Mouse (Mus musculus): ENCODE measurements around the gene Ethe1. TPM values are rescaled to one million over a fixed set of nuclear protein-coding genes. Genes with fewer than 3 reads are reported as not detected.

The Ethe1 gene
- polyA plus RNA-seq, 1 experiment from 2014 or later = 42.9 TPM

DNA sequence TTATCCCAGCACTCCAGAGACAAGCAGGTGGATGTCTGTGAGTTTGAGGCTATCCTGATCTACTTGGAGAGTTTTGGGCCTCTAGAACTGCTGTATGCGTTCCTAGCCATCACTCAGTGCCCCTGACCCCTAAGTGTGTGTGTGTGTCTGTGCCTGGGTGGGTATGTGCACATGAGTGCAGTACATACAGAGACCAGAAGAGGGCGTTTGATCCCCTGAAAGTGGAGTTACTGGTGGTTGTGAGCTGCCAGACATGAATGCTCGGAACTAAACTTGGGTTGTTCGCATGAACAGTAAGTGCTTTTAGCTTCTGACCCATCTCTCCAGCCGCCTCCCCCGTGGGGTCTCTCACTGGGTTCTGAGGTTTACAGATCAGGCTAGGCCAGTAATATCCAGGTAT is 35.6 kb downstream of the Ethe1 start:
- H3K4me2 ChIP-seq (ENCODE audit: low read length) = no peak overlapping the region
- H3K27ac ChIP-seq (ENCODE audit: low read depth) = no peak overlapping the region
- ATAC-seq (replicated peaks; ENCODE audit: low FRiP score, low TSS enrichment, low read depth) (no peak), DNase-seq (ENCODE audit: low spot score) (no peak)
- no peak overlapping the region for H3K9ac ChIP-seq (ENCODE audit: low read length)
- 83% methylated on average over 6 of the region's 6 CpGs for WGBS
- no peak overlapping the region for H3K4me3 ChIP-seq (ENCODE audit: low read depth, low read length)
- H3K36me3 ChIP-seq (ENCODE audit: control insufficient read depth, insufficient read depth, low read length) = 0 out of 2 replicates have a peak, but pooled peaks cover 4% of the 10 kb centered on the region
- H3K9me3 ChIP-seq (ENCODE audit: control insufficient read depth, low read length) = no peaks in the 10 kb centered on the region
- H3K4me1 ChIP-seq (replicated peaks; ENCODE audit: control insufficient read depth, insufficient read depth, low read length) = no peaks in the 10 kb centered on the region
- no peaks in the 10 kb centered on the region for H3K27me3 ChIP-seq (replicated peaks; ENCODE audit: control insufficient read depth, insufficient read depth, low read length)

DNA sequence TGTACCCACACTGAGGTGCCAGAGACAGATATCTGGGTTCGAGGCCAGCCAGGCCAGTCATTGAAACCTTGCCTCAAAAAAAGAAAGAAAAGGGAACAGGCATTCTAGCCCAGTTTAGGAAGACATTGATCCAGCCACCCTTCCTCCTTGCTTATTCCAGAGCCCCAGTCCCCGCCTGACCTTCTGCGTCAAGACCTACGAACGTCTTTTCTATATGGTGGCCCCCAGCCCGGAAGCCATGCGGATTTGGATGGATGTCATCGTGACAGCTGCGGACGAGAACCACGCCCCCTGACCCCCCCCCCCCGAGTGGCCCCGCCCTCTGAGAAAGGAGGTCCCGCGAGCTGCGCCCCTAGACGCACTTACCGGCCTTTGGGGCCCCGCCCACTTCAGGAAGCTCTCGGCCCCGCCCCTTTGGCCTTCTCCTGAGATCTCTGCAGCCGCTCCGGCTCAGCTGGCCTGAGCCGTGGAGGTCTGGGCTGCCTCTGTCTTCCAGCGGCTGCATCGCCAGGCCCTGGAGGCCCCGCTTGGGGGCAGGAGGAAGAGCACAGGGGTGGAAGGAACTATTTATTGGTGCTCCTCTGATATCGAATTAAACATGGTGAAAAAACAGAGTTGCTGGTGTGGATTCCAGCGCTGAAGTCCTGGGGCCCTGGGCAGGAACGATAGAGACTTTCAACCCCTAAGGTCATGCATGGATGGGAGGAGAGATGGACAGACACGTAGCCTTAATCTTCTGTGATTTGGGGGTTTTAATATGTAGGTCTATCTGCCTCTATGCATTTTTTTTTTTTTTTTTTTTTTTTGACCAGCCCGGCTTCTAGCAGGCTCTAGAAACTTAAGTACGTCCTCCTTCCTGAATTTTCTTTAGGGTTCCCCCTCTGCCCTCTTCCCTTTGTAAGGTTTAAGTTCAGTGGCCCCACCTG is 41.6 kb downstream of the Ethe1 start:
- Histone ChIP-seq H3K27ac (ENCODE audit: low read depth) (peak overlapping the region; percentile 57), H3K36me3 (ENCODE audit: control insufficient read depth, insufficient read depth, low read length) (0 out of 2 replicates have a peak, but pooled peaks cover 4% of the 10 kb centered on the region), H3K4me3 (ENCODE audit: low read depth, low read length) (peak overlapping the region; percentile 29), H3K4me1 (replicated peaks; ENCODE audit: control insufficient read depth, insufficient read depth, low read length) (0 out of 2 replicates have a peak, but pooled peaks cover 7% of the 10 kb centered on the region), H3K27me3 (replicated peaks; ENCODE audit: control insufficient read depth, insufficient read depth, low read length) (no peaks in the 10 kb centered on the region), H3K4me2 (ENCODE audit: low read length) (peak overlapping the region; percentile 58), H3K9ac (ENCODE audit: low read length) (peak overlapping the region; percentile 43), H3K9me3 (ENCODE audit: control insufficient read depth, low read length) (peaks cover 6% of the 10 kb centered on the region; the same call in 1 of the 2 replicates)
- peak; percentile 86 for ATAC-seq (replicated peaks; ENCODE audit: low FRiP score, low TSS enrichment, low read depth)
- 7% methylated on average over 33 of the region's 33 CpGs for WGBS
- DNase-seq (ENCODE audit: low spot score) = peak; percentile 90

DNA sequence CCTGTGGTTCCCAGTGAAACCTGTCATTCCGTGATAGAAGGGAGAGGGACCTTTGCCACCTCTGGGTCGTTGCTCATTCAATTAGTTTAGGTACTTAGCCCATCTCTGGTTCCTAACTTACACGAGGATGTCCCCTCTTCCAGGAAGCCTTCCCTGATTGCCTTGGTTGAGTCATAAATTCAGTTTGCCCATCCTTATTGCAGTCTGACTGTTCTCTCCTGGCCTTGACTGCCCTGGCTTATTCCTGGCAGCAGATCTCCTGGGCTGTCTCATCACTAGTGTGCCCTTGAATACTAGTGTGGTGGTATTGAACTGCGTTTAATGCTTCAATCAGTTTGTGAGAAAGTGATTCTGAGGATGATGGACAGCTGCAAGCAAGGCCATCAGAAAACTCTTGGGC is 42.3 kb downstream of the Ethe1 start:
- DNase-seq (ENCODE audit: low spot score) = no peak
- Histone ChIP-seq H3K36me3 (ENCODE audit: control insufficient read depth, insufficient read depth, low read length) (no peaks in the 10 kb centered on the region), H3K9me3 (ENCODE audit: control insufficient read depth, low read length) (peaks cover 6% of the 10 kb centered on the region; the same call in 1 of the 2 replicates), H3K27ac (ENCODE audit: low read depth) (peak overlapping the region; percentile 57; the same call in 1 of the 2 replicates), H3K9ac (ENCODE audit: low read length) (no peak overlapping the region), H3K27me3 (replicated peaks; ENCODE audit: control insufficient read depth, insufficient read depth, low read length) (no peaks in the 10 kb centered on the region), H3K4me3 (ENCODE audit: low read depth, low read length) (no peak overlapping the region), H3K4me1 (replicated peaks; ENCODE audit: control insufficient read depth, insufficient read depth, low read length) (0 out of 2 replicates have a peak, but pooled peaks cover 7% of the 10 kb centered on the region), H3K4me2 (ENCODE audit: low read length) (peak overlapping the region; percentile 58; the same call in 1 of the 2 replicates)
- no peak for ATAC-seq (replicated peaks; ENCODE audit: low FRiP score, low TSS enrichment, low read depth)
- 71% methylated on average over 4 of the region's 4 CpGs for WGBS

DNA sequence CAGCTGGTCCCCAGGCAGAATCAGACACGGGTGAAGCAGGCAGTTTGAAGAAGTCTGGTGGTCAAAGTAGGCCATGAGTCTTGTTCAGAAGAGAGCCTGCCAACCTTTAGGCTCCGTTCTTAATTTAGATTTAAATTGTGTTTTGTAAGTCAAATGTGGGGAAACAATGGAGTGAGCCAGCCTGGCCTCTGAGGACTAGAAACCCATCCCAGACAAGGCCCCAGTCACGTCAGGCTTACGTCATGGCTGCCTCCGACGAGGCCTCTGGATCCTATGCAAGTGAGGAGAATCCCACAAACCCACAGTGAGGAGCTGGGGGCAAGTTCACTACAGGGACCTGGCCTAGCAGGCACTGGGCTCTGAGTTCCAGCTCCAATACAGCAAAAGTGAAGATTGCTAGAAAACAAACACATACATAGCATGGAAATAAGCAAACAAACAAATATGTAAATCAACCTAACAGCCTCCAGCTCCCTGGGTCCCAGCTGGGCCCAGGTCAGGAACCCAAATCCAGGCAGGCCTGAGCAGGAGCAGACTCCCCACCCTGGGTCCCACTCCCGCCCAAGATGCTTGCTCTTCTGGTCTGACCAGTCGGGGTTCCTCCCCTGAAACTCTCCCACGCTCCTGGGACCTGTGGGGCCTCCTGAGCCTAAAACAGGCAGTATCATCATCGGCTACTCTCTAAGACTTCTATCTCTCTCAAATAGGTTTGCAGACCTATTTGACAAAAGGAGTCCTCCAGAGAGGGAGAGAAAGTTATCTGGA is 43.0 kb downstream of the Ethe1 start:
- H3K9ac ChIP-seq (ENCODE audit: low read length) = no peak overlapping the region
- peaks cover under 1% of the 10 kb centered on the region; the same call in 1 of the 2 replicates for H3K27me3 ChIP-seq (replicated peaks; ENCODE audit: control insufficient read depth, insufficient read depth, low read length)
- H3K9me3 ChIP-seq (ENCODE audit: control insufficient read depth, low read length) = peaks cover 6% of the 10 kb centered on the region; the same call in 1 of the 2 replicates
- H3K27ac ChIP-seq (ENCODE audit: low read depth) = no peak overlapping the region
- no peak for ATAC-seq (replicated peaks; ENCODE audit: low FRiP score, low TSS enrichment, low read depth)
- H3K4me2 ChIP-seq (ENCODE audit: low read length) = no peak overlapping the region
- H3K4me3 ChIP-seq (ENCODE audit: low read depth, low read length) = no peak overlapping the region
- DNase-seq (ENCODE audit: low spot score) = no peak
- H3K36me3 ChIP-seq (ENCODE audit: control insufficient read depth, insufficient read depth, low read length) = no peaks in the 10 kb centered on the region
- 74% methylated on average over 10 of the region's 10 CpGs for WGBS
- 0 out of 2 replicates have a peak, but pooled peaks cover 7% of the 10 kb centered on the region for H3K4me1 ChIP-seq (replicated peaks; ENCODE audit: control insufficient read depth, insufficient read depth, low read length)

DNA sequence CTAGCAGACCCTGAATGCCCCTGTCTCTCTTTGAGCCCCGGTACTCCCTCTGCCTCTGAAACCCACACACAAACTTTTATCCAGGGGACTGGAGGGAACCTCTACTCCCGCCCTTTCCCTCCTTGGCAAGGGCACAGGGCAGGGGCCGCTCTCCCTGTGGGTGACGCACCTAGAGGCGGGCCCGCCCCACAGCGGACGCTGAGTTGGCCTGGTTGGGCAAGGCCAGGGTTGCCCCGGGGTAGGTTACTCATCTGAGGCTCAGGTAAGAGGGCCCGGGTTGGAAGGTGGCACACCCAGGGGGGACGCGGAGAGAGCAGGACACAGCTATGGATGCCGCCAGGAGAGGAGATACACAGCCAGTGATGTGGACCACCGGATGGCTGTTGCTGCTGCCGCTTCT is 48.9 kb downstream of the Ethe1 start, which contains the start of gene Lypd3:
TSS of gene Lypd3 (plus strand) at position 287 of the 400 bp plus-strand sequence.
- ATAC-seq (replicated peaks; ENCODE audit: low FRiP score, low TSS enrichment, low read depth) = no peak
- Histone ChIP-seq H3K27me3 (replicated peaks; ENCODE audit: control insufficient read depth, insufficient read depth, low read length) (peaks cover 56% of the 10 kb centered on the region), H3K4me3 (ENCODE audit: low read depth, low read length) (0 out of 2 replicates have a peak within 1 kb of the TSS, but pooled peaks have one; percentile 41), H3K9ac (ENCODE audit: low read length) (no peak within 1 kb of the TSS), H3K4me1 (replicated peaks; ENCODE audit: control insufficient read depth, insufficient read depth, low read length) (0 out of 2 replicates have a peak, but pooled peaks cover 3% of the 10 kb centered on the region), H3K27ac (ENCODE audit: low read depth) (no peak within 1 kb of the TSS), H3K9me3 (ENCODE audit: control insufficient read depth, low read length) (peaks cover 6% of the 10 kb centered on the region; the same call in 1 of the 2 replicates), H3K4me2 (ENCODE audit: low read length) (peak within 1 kb of the TSS; percentile 80; the same call in 1 of the 2 replicates), H3K36me3 (ENCODE audit: control insufficient read depth, insufficient read depth, low read length) (no peaks in the 10 kb centered on the region)
- DNase-seq (ENCODE audit: low spot score) = no peak
- WGBS = 22% methylated on average over 15 of the region's 15 CpGs

DNA sequence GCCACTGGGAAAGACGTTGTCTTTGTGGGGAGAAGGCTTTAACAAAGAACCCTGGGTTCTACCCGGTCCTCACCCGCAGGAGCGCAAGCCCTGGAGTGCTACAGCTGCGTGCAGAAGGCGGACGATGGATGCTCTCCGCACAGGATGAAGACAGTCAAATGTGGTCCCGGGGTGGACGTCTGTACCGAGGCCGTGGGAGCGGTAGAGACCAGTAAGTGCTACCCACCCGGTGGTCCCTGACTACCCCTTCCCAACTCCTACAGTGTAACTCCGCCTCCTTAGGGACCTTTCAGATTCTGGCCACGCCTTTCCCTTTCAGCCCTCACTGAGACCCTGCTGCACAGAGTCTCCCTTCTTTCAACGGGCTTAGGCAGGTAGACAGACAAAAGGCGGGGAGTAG is 49.7 kb downstream of the Ethe1 start:
- Histone ChIP-seq H3K9ac (ENCODE audit: low read length) (no peak overlapping the region), H3K27ac (ENCODE audit: low read depth) (no peak overlapping the region), H3K4me1 (replicated peaks; ENCODE audit: control insufficient read depth, insufficient read depth, low read length) (0 out of 2 replicates have a peak, but pooled peaks cover 3% of the 10 kb centered on the region), H3K4me3 (ENCODE audit: low read depth, low read length) (no peak overlapping the region), H3K36me3 (ENCODE audit: control insufficient read depth, insufficient read depth, low read length) (no peaks in the 10 kb centered on the region), H3K9me3 (ENCODE audit: control insufficient read depth, low read length) (peaks cover 6% of the 10 kb centered on the region; the same call in 1 of the 2 replicates), H3K27me3 (replicated peaks; ENCODE audit: control insufficient read depth, insufficient read depth, low read length) (peaks cover 60% of the 10 kb centered on the region), H3K4me2 (ENCODE audit: low read length) (peak overlapping the region; percentile 25; the same call in 1 of the 2 replicates)
- 4% methylated on average over 17 of the region's 18 CpGs for WGBS
- DNase-seq (ENCODE audit: low spot score) = no peak
- ATAC-seq (replicated peaks; ENCODE audit: low FRiP score, low TSS enrichment, low read depth) = peak; percentile 57

DNA sequence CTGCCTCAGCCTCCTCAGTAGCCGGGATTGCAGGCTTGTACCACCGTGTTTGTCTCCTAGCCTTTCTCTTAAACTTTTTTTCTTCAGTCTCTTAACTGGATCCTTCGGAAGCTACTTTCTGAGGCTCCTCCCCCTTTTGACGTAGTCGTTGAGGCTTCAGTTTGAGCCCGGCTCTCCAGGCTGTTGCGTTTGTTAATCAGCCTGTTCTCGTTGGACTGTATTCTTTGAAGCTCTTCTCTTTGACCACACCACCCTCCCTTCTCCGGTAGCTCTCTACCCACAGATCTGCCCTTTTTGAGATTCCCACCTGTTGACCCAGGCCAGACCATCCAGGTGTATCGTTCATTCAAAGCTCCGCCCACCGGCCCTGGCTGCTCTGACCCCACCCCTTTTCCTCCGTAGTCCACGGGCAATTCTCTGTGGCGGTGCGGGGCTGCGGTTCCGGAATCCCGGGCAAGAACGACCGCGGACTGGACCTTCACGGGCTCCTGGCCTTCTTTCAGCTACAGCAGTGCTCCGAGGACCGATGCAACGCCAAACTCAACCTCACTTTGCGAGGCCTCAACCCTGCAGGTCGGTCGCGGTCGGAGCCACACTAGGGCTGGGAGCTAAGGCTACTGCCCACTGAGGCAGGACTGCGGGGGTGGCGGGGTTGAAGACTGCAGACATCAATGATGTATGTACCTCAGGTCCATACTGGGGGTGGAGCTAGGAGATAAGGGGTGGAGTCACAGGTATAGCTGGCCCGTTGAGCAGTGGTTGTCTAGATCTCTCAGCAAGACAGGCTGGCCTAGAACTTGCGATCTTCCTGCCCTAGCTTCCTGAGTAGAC is 50.9 kb downstream of the Ethe1 start:
- ATAC-seq (replicated peaks; ENCODE audit: low FRiP score, low TSS enrichment, low read depth) = no peak; the same call in 1 of the 2 replicates
- WGBS = 3% methylated on average over 35 of the region's 35 CpGs
- Histone ChIP-seq H3K9ac (ENCODE audit: low read length) (no peak overlapping the region), H3K4me3 (ENCODE audit: low read depth, low read length) (peak overlapping the region; percentile 41), H3K36me3 (ENCODE audit: control insufficient read depth, insufficient read depth, low read length) (no peaks in the 10 kb centered on the region), H3K4me1 (replicated peaks; ENCODE audit: control insufficient read depth, insufficient read depth, low read length) (0 out of 2 replicates have a peak, but pooled peaks cover 3% of the 10 kb centered on the region), H3K27ac (ENCODE audit: low read depth) (no peak overlapping the region), H3K9me3 (ENCODE audit: control insufficient read depth, low read length) (0 out of 2 replicates have a peak, but pooled peaks cover under 1% of the 10 kb centered on the region), H3K27me3 (replicated peaks; ENCODE audit: control insufficient read depth, insufficient read depth, low read length) (peaks cover 60% of the 10 kb centered on the region), H3K4me2 (ENCODE audit: low read length) (peak overlapping the region; percentile 80)
- peak; percentile 75 for DNase-seq (ENCODE audit: low spot score)
